Mouse (Mus musculus) kidney, adult 2 months (tissue): ENCODE results near the gene Stx5a.

Source experiments
- CTCF ChIP-seq: fragments of 200-500 bp; conservative IDR thresholded peaks from 2 replicates; pipeline ENCODE4 v1.5.1; 2011; ENCODE audit warnings: low read depth, mild to moderate bottlenecking, control low read depth, low read length, moderate library complexity, mixed read lengths; ENCODE audit not compliant: insufficient read depth, insufficient read length
- POLR2A ChIP-seq: fragments of 200-500 bp; IDR thresholded peaks from one replicate; pipeline ENCODE4 v1.6.1; 2011; ENCODE audit warnings: low read depth, low read length, control low read depth

GRCm38 (mm10) chr19:8765562-8765961 is 24.3 kb downstream of the Stx5a start:
- TF ChIP-seq POLR2A (no peak), CTCF (no peak)
